Mouse (Mus musculus) spleen, adult 12 weeks (tissue): ENCODE measurements around the gene Dqx1.
A peak's percentile ranks its signal among the peaks of the same experiment; 100 is the strongest.

Experiments used
- DNase-seq: peaks from one replicate; pipeline ENCODE4 v3.0.0; 2022; ENCODE audit warnings: low spot score

Dqx1 gene

GRCm38 (mm10) chr6:83107566-83108400, 50.1 kb downstream of the Dqx1 start:
- peak; percentile 77 for DNase-seq

GRCm38 (mm10) chr6:83108762-83109668, 51.4 kb downstream of the Dqx1 start, which contains the start of gene Mrpl53:
TSS of gene Mrpl53 (plus strand) at chr6:83109040.
- DNase-seq = peak; percentile 61

GRCm38 (mm10) chr6:83111510-83112136, 54.0 kb downstream of the Dqx1 start:
- no peak for DNase-seq

- peak; percentile 88 for DNase-seq
Measured at GRCm38 (mm10) chr6:83115011-83115671, 57.5 kb downstream of the Dqx1 start, which contains the start of gene Mogs. TSS of gene Mogs (plus strand) at chr6:83115496.

GRCm38 (mm10) chr6:83115682-83116372, 58.2 kb downstream of the Dqx1 start:
- no peak for DNase-seq

GRCm38 (mm10) chr6:83116373-83117164, 58.9 kb downstream of the Dqx1 start:
- DNase-seq = no peak
